Mouse (Mus musculus) urinary bladder, postnatal 10 days (tissue): ENCODE measurements around the gene Pex14.
"Not testable (repeated sequence)": the region's sequence is repeated elsewhere in the genome, so short reads cannot be mapped to it uniquely, and the experiment has no call there.

ENCODE experiments used
- DNase-seq: peaks from one replicate; pipeline ENCODE4 v3.0.0; 2022; ENCODE audit warnings: low spot score

Pex14 gene

GRCm38 (mm10) chr4:149101456-149101855 is 1.8 kb upstream of the Pex14 start:
- no peak for DNase-seq

- DNase-seq = not testable (repeated sequence)
Measured at GRCm38 (mm10) chr4:149100449-149100848, 773 bp upstream of the Pex14 start.

- no peak for DNase-seq
Measured at GRCm38 (mm10) chr4:149098571-149098970, 1.1 kb downstream of the Pex14 start.

- no peak for DNase-seq
Measured at GRCm38 (mm10) chr4:149097956-149098355, 1.7 kb downstream of the Pex14 start.

- DNase-seq = no peak
Measured at GRCm38 (mm10) chr4:149091364-149091763, 8.3 kb downstream of the Pex14 start.

- DNase-seq = no peak
Measured at GRCm38 (mm10) chr4:149085381-149085780, 14.3 kb downstream of the Pex14 start.

- no peak for DNase-seq
Measured at GRCm38 (mm10) chr4:149081528-149081927, 18.1 kb downstream of the Pex14 start.

GRCm38 (mm10) chr4:149080111-149080510 is 19.6 kb downstream of the Pex14 start:
- no peak for DNase-seq

- DNase-seq = no peak
Measured at GRCm38 (mm10) chr4:149079629-149080028, 20.0 kb downstream of the Pex14 start.

GRCm38 (mm10) chr4:149078261-149078660 is 21.4 kb downstream of the Pex14 start:
- no peak for DNase-seq

- no peak for DNase-seq
Measured at GRCm38 (mm10) chr4:149075871-149076575, 23.7 kb downstream of the Pex14 start.

- no peak for DNase-seq
Measured at GRCm38 (mm10) chr4:149075073-149075472, 24.6 kb downstream of the Pex14 start.

- DNase-seq = no peak
Measured at GRCm38 (mm10) chr4:149066672-149067551, 32.8 kb downstream of the Pex14 start.

GRCm38 (mm10) chr4:149064061-149064854 is 35.4 kb downstream of the Pex14 start:
- no peak for DNase-seq

- DNase-seq = no peak
Measured at GRCm38 (mm10) chr4:149062406-149063318, 37.0 kb downstream of the Pex14 start.

- DNase-seq = no peak
Measured at GRCm38 (mm10) chr4:149061432-149061718, 38.3 kb downstream of the Pex14 start.

GRCm38 (mm10) chr4:149060621-149061431 is 38.9 kb downstream of the Pex14 start:
- DNase-seq = no peak

- no peak for DNase-seq
Measured at GRCm38 (mm10) chr4:149059713-149060112, 40.0 kb downstream of the Pex14 start.

- no peak for DNase-seq
Measured at GRCm38 (mm10) chr4:149058298-149058697, 41.4 kb downstream of the Pex14 start.

- no peak for DNase-seq
Measured at GRCm38 (mm10) chr4:149057470-149057869, 42.2 kb downstream of the Pex14 start.

GRCm38 (mm10) chr4:149056957-149057356 is 42.7 kb downstream of the Pex14 start:
- DNase-seq = no peak
